Mouse (Mus musculus) intestine, embryonic 15.5 days (tissue): ENCODE measurements around the gene Ide. TPM values are rescaled to one million over a fixed set of nuclear protein-coding genes. Genes with fewer than 3 reads are reported as not detected.

Experiments used
- ATAC-seq: fragments of 200-750 bp; cut with Nextera tagmentation; 2 replicates; pipeline ENCODE4 v1.8.0; 2017; ENCODE audit warnings: moderate TSS enrichment, moderate library complexity
- H3K27ac ChIP-seq: fragments of 300-500 bp; sonication (generic); 2 replicates; pipeline ENCODE4 v1.5.1; 2015; ENCODE audit warnings: mild to moderate bottlenecking, inconsistent platforms
- H3K27me3 ChIP-seq: fragments of 300-500 bp; sonication (generic); replicated peaks from 2 replicates; pipeline ENCODE4 v1.6.1; 2015; ENCODE audit warnings: inconsistent platforms
- H3K36me3 ChIP-seq: fragments of 300-500 bp; sonication (generic); 2 replicates; pipeline ENCODE4 v1.6.1; 2015; ENCODE audit warnings: inconsistent platforms
- H3K4me1 ChIP-seq: fragments of 300-500 bp; sonication (generic); replicated peaks from 2 replicates; pipeline ENCODE4 v1.6.1; 2015; ENCODE audit warnings: inconsistent platforms
- H3K4me2 ChIP-seq: fragments of 300-500 bp; sonication (generic); replicated peaks from 2 replicates; pipeline ENCODE4 v1.6.1; 2015; ENCODE audit warnings: mild to moderate bottlenecking, inconsistent platforms
- H3K4me3 ChIP-seq: fragments of 300-500 bp; sonication (generic); replicated peaks from 2 replicates; pipeline ENCODE4 v1.5.1; 2015; ENCODE audit warnings: inconsistent platforms
- H3K9ac ChIP-seq: fragments of 300-500 bp; sonication (generic); 2 replicates; pipeline ENCODE4 v1.6.1; 2015; ENCODE audit warnings: inconsistent platforms
- H3K9me3 ChIP-seq: fragments of 300-500 bp; sonication (generic); 2 replicates; pipeline ENCODE4 v1.6.1; 2016; ENCODE audit warnings: inconsistent platforms
- WGBS: fragments of 180-500 bp; shearing (Covaris S2); methylation state at CpG from one replicate; pipeline ENCODE4 v1.1.7; 2015; 5-methylcytosine and 5-hydroxymethylcytosine counted together
- polyA plus RNA-seq: library from polyadenylated mRNA; unstranded; fragments of >200 nt; fragmentation: Nextera tagmentation; extraction: Ambion mirVana; gene quantifications from 2 replicates; pipeline ENCODE4 v1.2.1, GENCODE M21; 2015

Gene Ide
- polyA plus RNA-seq = 52.7 and 56.2 TPM in 2 replicates

DNA sequence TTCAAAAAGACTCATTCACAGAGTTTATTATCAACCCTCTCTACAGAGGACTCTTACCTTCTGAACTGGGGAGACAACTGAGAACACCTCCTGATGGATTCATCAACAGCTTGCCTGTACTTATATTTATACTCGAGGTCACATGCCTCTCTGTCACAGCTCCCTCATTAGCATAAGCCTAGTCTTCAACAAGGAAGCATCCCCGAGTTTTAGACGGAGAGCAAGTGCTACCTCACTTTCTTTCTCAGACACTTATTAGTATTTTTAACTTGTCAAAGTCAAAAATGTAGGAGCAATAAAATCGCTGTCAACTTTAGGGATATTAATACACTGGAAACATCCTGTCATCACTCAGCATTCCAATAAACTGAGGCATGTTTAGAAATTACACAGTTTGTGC is at the start of gene Ide:
Gene Ide, minus strand, starts transcription at position 101 of the 400 bp plus-strand sequence.
- Histone ChIP-seq H3K9me3 (no peaks in the 10 kb centered on the region), H3K4me3 (no peak within 1 kb of the TSS), H3K36me3 (no peaks in the 10 kb centered on the region), H3K4me1 (no peaks in the 10 kb centered on the region; the same call in 1 of the 2 replicates), H3K27me3 (no peaks in the 10 kb centered on the region), H3K4me2 (no peak within 1 kb of the TSS), H3K9ac (no peak within 1 kb of the TSS), H3K27ac (no peak within 1 kb of the TSS)
- no peak for ATAC-seq
- 62% methylated on average over 4 of the region's 4 CpGs for WGBS

DNA sequence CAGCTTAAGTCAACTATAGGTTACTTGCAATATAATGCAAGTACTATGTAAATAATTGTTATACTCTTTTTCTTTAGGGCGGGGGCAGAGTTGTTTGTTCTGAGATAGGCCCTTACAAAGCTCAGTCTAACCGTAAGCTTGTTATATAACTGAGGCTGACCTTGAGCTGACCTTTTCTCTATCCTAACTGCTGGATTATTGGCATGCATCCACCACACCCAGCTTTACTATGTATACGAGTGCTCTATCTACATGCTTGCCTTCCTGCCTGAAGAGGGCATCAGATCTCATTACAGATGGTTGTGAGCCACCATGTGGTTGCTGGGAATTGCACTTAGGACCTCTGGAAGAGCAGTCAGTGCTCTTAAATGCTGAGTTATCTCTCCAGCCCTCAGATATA is 48.5 kb upstream of the Ide start:
- no peaks in the 10 kb centered on the region for H3K4me1 ChIP-seq
- whole genome bisulfite sequencing = 55% methylated on average over 3 of the region's 3 CpGs
- no peak overlapping the region for H3K4me2 ChIP-seq
- no peak overlapping the region for H3K4me3 ChIP-seq
- H3K27ac ChIP-seq = no peak overlapping the region
- H3K9ac ChIP-seq = no peak overlapping the region
- 0 out of 2 replicates have a peak, but pooled peaks cover 7% of the 10 kb centered on the region for H3K36me3 ChIP-seq
- H3K9me3 ChIP-seq = no peaks in the 10 kb centered on the region
- ATAC-seq = no peak
- no peaks in the 10 kb centered on the region for H3K27me3 ChIP-seq

DNA sequence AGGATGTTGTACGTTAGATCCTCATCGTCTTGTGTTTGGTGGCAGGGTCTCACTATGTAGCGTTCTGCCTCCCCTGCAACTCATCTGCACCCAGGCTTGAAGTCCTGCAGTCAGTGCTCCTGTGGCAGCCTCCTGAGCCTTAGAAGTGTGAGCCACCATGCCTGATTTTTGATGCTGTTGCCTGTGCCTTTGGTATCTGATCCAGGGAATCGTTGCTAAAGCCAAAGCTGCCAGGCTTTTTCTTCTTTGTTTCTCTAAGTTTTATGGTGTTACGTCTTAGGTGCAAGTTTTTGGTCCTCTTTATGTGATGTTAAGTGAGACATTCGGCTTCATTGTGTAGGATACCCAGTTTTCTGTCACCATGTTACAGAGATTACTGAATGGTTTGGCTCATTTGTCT is 41.2 kb upstream of the Ide start:
- 71% methylated on average over 6 of the region's 6 CpGs for WGBS
- no peak overlapping the region for H3K4me3 ChIP-seq
- no peak for ATAC-seq

DNA sequence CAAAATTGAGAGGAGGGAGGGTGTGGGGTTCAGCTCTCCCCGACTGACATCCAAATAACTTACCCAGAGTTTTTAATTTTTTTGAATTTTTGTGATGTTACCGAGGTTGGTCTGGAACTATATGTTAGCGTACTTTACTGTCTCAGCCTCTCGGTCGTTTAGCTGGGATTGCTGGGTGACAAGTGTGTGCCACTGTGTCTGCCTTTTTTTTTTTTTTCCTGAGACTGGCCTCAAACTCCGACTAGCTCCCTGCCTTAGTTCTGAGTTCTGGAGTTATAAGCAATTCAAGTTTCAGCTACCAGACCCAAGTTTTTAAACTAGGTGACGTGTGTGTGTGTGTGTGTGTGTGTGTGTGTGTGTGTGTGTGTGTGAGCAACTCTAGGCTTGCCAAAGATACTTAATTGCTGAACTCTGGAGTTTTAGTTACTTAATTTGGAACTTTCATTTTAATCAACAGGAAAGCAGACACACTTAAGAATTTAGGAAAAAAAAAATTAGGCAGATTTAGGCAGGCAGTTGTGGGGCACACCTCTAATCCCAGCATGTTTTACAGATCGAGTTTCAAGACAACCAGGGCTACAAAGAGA is 39.8 kb upstream of the Ide start:
- H3K27ac ChIP-seq = no peak overlapping the region
- no peak for ATAC-seq
- no peaks in the 10 kb centered on the region for H3K36me3 ChIP-seq
- 17% methylated on average over 8 of the region's 8 CpGs for WGBS
- H3K27me3 ChIP-seq = no peaks in the 10 kb centered on the region
- H3K4me1 ChIP-seq = 0 out of 2 replicates have a peak, but pooled peaks cover 8% of the 10 kb centered on the region
- peak overlapping the region; percentile 51 for H3K4me2 ChIP-seq
- peak overlapping the region; percentile 37 for H3K9ac ChIP-seq
- peak overlapping the region; percentile 89 for H3K4me3 ChIP-seq
- no peaks in the 10 kb centered on the region for H3K9me3 ChIP-seq

More for the DNA sequence above, 41.2 kb upstream of the Ide start:
- Histone ChIP-seq H3K9me3 (no peaks in the 10 kb centered on the region), H3K27me3 (no peaks in the 10 kb centered on the region), H3K27ac (no peak overlapping the region), H3K4me1 (0 out of 2 replicates have a peak, but pooled peaks cover 8% of the 10 kb centered on the region), H3K36me3 (no peaks in the 10 kb centered on the region), H3K9ac (no peak overlapping the region), H3K4me2 (no peak overlapping the region)

DNA sequence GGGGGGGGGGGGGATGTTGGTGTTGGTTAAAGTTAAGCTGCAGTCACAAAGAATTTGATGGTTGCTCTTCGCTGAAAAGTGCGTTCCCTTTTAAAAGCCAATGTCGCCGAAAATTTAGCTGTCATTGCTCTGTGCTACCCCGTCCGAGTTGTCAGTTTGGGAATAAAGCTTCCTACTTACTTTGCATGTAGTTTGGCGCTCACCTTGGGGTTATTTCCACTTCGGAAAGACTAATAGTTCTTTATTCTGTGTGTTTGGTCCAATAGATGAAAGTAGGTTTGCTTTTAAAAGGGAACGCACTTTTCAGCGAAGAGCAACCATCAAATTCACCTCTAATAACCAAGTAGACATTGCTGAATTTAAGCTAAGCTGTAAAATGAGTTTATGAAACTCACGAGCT is 39.2 kb upstream of the Ide start:
- Histone ChIP-seq H3K27me3 (no peaks in the 10 kb centered on the region), H3K9me3 (no peaks in the 10 kb centered on the region), H3K4me2 (peak overlapping the region; percentile 51), H3K9ac (peak overlapping the region; percentile 85), H3K27ac (no peak overlapping the region), H3K36me3 (no peaks in the 10 kb centered on the region), H3K4me1 (0 out of 2 replicates have a peak, but pooled peaks cover 8% of the 10 kb centered on the region), H3K4me3 (peak overlapping the region; percentile 89)
- WGBS = 2% methylated on average over 11 of the region's 11 CpGs
- ATAC-seq = no peak

DNA sequence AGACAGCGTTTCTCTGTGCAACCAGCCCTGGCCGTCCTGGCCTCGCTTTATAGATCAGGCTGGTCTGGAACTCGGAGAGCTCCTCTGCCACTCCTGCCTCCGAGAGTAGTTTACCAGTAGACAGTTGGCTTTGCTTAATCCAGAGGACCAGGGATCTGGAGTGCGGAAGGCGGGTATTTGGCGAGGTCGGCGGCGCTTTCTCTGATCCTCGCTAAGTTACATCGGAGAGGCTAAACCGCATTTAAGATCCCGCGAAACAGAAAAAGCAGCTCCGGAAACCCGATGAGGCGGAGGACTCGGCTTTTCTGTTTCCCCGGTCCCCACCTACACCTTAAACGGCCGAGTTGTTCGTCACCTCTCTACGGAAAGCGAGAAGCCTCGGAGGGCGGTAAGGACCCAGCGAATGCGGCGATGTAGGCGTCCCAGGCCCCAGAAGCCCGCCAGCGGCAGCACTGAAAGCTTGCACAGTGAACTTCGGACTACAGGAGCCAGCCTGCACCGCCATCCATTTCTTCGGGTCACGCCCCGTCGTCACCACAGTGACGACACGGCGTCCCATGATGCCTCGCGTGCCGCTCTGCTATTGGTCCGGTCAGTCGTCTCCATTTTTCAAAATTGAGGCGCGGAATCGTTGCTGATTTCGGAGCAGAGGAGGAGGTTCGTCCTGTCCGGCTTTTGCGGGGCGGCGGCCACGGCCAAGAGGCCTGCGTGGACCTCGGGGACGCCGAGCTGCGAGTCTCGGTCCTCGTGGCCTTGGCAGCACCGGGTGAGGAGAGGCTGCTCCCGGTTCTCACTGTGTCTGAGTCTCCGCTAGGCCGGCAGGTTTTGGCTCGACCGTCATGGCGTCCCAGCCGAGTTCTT is 38.3 kb upstream of the Ide start, which contains the start of gene Kif11:
Gene Kif11, plus strand, starts transcription at position 649 of the 861 bp plus-strand sequence.
- H3K4me1 ChIP-seq = 0 out of 2 replicates have a peak, but pooled peaks cover 8% of the 10 kb centered on the region
- H3K4me2 ChIP-seq = peak within 1 kb of the TSS; percentile 64
- H3K9ac ChIP-seq = peak within 1 kb of the TSS; percentile 85
- WGBS = under 1% methylated on average over 73 of the region's 73 CpGs
- peak within 1 kb of the TSS; percentile 89 for H3K4me3 ChIP-seq
- peak; percentile 99 for ATAC-seq
- H3K36me3 ChIP-seq = no peaks in the 10 kb centered on the region
- peak within 1 kb of the TSS; percentile 97 for H3K27ac ChIP-seq
- H3K9me3 ChIP-seq = no peaks in the 10 kb centered on the region
- H3K27me3 ChIP-seq = no peaks in the 10 kb centered on the region

DNA sequence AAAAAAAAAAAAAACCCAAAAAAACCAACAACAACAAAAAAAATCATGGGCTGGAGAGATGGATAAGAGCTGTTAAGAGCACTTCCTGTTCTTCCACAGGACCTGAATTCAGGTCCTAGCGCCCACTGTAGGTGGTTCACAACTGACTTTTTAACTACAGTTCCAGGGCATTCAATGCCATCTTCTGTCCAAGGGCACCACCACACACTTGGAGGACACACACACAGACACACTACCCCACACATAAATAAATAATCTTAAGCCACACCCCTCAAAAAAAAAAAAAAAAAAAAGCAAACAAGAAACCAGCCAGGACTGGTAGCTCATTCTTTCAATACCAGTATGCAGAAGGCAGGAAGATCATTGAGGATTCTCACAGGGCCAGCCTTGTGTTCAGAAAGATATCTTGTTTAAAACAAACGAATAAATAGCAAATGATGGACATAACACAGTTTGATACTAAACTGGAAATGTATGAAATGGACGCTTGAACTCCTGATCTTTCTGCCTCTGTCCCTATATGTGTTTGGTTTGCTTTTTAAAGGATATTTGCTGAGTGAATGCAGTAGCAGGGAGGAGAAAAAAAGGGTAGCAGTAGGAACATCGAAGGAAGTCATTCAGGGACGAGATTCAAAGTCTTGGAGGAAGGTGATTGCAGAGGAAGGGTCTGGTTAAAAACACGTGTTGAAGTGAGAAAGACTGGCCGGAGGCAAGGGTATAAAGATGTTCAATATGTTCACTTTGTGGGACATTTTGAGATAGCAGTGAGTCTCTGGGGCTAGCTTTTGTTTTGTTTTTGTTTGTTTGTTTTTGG is 37.5 kb upstream of the Ide start:
- Histone ChIP-seq H3K36me3 (no peaks in the 10 kb centered on the region), H3K27me3 (no peaks in the 10 kb centered on the region), H3K9me3 (no peaks in the 10 kb centered on the region), H3K4me1 (0 out of 2 replicates have a peak, but pooled peaks cover 4% of the 10 kb centered on the region), H3K4me2 (peak overlapping the region; percentile 64), H3K27ac (peak overlapping the region; percentile 97), H3K4me3 (peak overlapping the region; percentile 89), H3K9ac (peak overlapping the region; percentile 85)
- ATAC-seq = no peak
- WGBS = 20% methylated on average over 7 of the region's 7 CpGs

DNA sequence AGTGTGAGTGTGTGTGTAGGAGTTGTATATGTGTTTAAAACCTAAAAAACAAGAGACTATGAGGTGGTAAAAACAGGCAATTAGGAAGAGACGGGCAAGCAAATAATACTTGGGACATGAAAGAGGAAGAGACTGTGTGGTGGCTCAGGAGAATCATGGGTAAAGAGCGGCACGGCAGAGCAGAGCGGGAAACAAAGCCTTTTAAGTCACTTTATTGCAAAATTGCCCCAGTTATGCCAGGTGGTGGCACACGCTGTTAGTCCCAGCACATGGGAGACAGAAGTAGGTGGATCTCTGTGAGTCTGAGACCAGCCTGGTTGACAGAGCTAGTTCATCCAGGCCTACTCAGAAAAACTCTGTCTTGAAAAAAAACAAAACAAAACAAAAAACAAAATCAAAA is 32.7 kb upstream of the Ide start:
- H3K4me2 ChIP-seq = no peak overlapping the region
- H3K36me3 ChIP-seq = no peaks in the 10 kb centered on the region
- no peak overlapping the region for H3K4me3 ChIP-seq
- H3K27me3 ChIP-seq = no peaks in the 10 kb centered on the region
- no peak overlapping the region for H3K9ac ChIP-seq
- 81% methylated on average over 5 of the region's 5 CpGs for WGBS
- ATAC-seq = no peak
- H3K27ac ChIP-seq = no peak overlapping the region
- H3K9me3 ChIP-seq = no peaks in the 10 kb centered on the region
- no peaks in the 10 kb centered on the region for H3K4me1 ChIP-seq

DNA sequence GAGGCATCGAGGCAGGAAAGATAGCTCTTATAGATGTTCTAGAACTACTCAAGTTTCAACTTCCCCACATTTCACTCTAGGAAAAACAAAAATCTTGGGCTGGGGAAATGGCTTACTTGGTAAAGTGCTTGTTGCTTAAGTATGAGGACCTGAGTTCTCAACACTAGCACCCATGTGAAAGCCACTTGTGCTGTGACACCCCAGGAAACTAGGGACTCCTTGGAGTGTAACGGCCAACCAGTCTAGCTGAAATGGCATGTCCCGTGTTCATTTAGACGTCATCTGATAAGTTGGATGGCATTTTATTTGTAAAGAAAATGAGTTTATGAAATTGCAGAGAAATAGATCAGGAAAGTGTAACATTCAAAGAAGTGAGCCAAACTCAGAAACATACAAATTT is 32.3 kb upstream of the Ide start:
- Histone ChIP-seq H3K27me3 (no peaks in the 10 kb centered on the region), H3K4me3 (no peak overlapping the region), H3K4me1 (no peaks in the 10 kb centered on the region), H3K9me3 (no peaks in the 10 kb centered on the region), H3K36me3 (no peaks in the 10 kb centered on the region), H3K9ac (no peak overlapping the region), H3K27ac (no peak overlapping the region), H3K4me2 (no peak overlapping the region)
- no peak for ATAC-seq
- WGBS = 84% methylated on average over 4 of the region's 4 CpGs

DNA sequence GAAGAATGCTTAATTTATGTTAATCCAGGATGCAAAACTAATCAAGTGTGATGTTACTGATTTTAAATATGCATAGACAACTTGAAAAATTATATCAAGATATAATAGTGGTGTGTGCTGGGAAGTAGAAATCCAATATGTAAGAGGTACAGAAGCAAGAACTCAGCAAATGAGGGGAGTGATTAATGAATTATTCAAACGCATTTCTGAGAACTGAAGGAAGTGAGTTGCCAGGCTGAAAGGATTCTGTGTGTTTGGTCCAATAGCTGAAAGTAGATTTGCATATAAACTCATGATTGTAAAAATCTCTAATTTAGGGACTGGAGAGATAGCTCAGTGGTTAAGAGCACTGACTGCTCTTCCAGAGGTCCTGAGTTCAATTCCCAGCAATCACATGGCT is 31.3 kb upstream of the Ide start:
- ATAC-seq = no peak
- Histone ChIP-seq H3K36me3 (no peaks in the 10 kb centered on the region), H3K27me3 (no peaks in the 10 kb centered on the region), H3K4me2 (no peak overlapping the region), H3K9ac (no peak overlapping the region), H3K9me3 (no peaks in the 10 kb centered on the region), H3K4me3 (no peak overlapping the region), H3K27ac (no peak overlapping the region), H3K4me1 (no peaks in the 10 kb centered on the region)
- 87% methylated on average over 1 of the region's 1 CpGs for WGBS

DNA sequence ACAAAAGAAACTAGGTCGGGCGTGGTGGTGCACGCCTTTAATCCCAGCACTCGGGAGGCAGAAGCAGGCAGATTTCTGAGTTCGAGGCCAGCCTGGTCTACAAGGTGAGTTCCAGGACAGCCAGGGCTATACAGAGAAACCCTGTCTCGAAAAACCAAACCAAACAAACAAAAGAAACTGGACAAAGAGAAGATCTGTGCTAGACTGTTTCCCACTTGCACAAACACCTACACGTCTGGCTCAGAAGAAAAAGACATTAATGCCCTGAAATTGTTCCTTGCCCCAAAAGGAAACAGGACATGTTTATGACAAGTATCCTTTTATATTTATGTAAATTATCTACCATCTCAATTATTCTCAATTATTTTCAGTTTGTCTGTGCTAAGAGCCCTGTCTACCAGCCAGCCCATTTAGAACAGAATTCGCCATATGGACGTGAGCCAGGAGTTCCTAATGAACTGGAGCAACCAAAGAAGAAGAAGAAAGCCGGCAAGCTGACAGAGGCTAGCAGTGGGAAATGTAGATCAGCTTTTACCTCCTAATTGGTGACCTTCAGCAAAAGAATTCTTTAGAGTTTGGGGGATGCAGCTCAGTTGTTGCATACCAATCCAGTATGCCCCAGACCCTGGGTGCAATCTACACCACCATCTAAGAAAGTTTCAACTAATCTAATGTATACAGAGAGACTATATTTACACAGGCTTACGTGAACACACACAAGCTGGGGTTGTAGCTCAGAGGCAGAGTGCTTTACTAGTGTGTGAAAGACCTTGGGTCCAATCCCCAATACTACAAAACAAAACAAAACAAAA is 25.7 kb upstream of the Ide start:
- H3K4me3 ChIP-seq = no peak overlapping the region
- no peak overlapping the region for H3K27ac ChIP-seq
- no peak for ATAC-seq
- H3K4me1 ChIP-seq = no peaks in the 10 kb centered on the region
- H3K9ac ChIP-seq = no peak overlapping the region
- H3K4me2 ChIP-seq = no peak overlapping the region
- no peaks in the 10 kb centered on the region for H3K36me3 ChIP-seq
- no peaks in the 10 kb centered on the region for H3K27me3 ChIP-seq
- H3K9me3 ChIP-seq = no peaks in the 10 kb centered on the region
- 73% methylated on average over 11 of the region's 11 CpGs for WGBS
